Mouse (Mus musculus): ENCODE measurements around the gene Syngr4.

DNA sequence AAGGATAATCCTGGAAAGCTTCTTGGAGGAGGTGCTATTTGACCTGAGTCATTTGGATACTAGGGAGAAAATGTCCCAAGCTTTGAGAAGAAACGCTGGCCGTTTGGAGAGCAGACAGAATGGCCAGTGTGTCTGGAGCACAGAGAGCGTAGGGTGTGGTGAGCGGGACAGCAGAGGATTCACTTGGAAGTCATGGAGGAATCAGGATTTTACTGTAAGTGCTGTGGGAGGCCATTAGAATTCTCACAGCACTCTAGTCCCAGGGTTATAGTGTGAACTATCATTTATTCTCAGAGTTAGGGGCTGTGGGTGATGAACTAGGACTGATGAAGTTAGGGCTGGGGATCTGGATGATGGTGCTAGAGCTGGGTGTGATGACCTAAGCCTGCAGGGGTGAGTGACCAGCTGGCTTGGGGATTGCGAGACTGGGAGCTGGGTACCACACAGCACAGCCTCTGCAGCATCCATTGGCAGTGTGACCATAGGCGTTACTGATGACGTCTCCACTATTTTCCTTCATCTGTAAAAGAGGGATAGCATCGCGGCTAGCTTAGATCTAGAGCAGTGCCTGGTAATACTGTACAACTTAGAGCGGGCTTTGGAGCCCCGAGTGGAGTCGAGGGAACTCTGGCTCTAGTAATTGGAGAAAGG lies 25.6 kb upstream of the Syngr4 start:
- TF ChIP-seq POLR2A (IDR thresholded peaks at IDR 0.05; ENCODE audit: low read depth, low read length): no peak
- TF ChIP-seq CTCF (conservative IDR thresholded peaks at IDR 0.05; ENCODE audit: insufficient read depth, insufficient read length, low read depth, low read length): no peak
